ENCODE assay signal across 16 mouse cellular contexts in genomic region chr4:23994261-23994965, GRCm38 (mm10).
DNase-seq lines count a peak whose midpoint lies in the region; ATAC-seq and TF ChIP-seq lines count a peak whose summit lies in the region.
"Had no signal": no experiment of that assay in that cellular context is flagged by ENCODE, and none has a peak within 500 bp of the region (broad histone marks: within the 10 kb centered on the region; RNA-seq: fewer than 3 reads in every experiment).

No protein-coding gene starts in this region.

- H3K9ac ChIP-seq in neural tube, embryonic 11.5 days (ENCODE audit: low read length), result no peak overlapping the region
- no peak overlapping the region for H3K9ac ChIP-seq in neural tube, embryonic 15.5 days (replicated peaks)
- no peak overlapping the region for H3K9ac ChIP-seq in forebrain, postnatal 0 days
- H3K9ac ChIP-seq: embryonic facial prominence, embryonic 15.5 days; heart, embryonic 15.5 days; liver, embryonic 15.5 days had no signal

- no peak overlapping the region for H3K4me2 ChIP-seq in neural tube, embryonic 11.5 days (ENCODE audit: low read depth)
- no peak overlapping the region for H3K4me2 ChIP-seq in neural tube, embryonic 15.5 days
- H3K4me2 ChIP-seq in forebrain, postnatal 0 days (ENCODE audit: low read depth), result no peak overlapping the region
- H3K4me2 ChIP-seq: embryonic facial prominence, embryonic 15.5 days; heart, embryonic 15.5 days; liver, embryonic 15.5 days had no signal

- H3K36me3 ChIP-seq in neural tube, embryonic 11.5 days (ENCODE audit: control insufficient read depth, insufficient read depth, low read length), result no peaks in the 10 kb centered on the region
- H3K36me3 ChIP-seq in neural tube, embryonic 15.5 days, result no peaks in the 10 kb centered on the region
- H3K36me3 ChIP-seq in forebrain, postnatal 0 days (ENCODE audit: insufficient read depth), result no peaks in the 10 kb centered on the region
- H3K36me3 ChIP-seq in midbrain, embryonic 10.5 days, result no peaks in the 10 kb centered on the region
- H3K36me3 ChIP-seq: embryonic facial prominence, embryonic 15.5 days; G1E; heart, embryonic 15.5 days; liver, embryonic 15.5 days had no signal

- no peak for TF ChIP-seq CTCF in forebrain, postnatal 0 days (IDR thresholded peaks at IDR 0.05; ENCODE audit: low read depth)

- no peaks in the 10 kb centered on the region for H3K9me3 ChIP-seq in neural tube, embryonic 11.5 days (ENCODE audit: control insufficient read depth, low read length)
- no peaks in the 10 kb centered on the region for H3K9me3 ChIP-seq in neural tube, embryonic 15.5 days (replicated peaks)
- no peaks in the 10 kb centered on the region for H3K9me3 ChIP-seq in forebrain, postnatal 0 days (ENCODE audit: low read length)
- no peaks in the 10 kb centered on the region for H3K9me3 ChIP-seq in midbrain, embryonic 10.5 days (replicated peaks)
- H3K9me3 ChIP-seq: embryonic facial prominence, embryonic 15.5 days; G1E; heart, embryonic 15.5 days; liver, embryonic 15.5 days had no signal

- 32% methylated on average over 4 of the region's 4 CpGs for WGBS in neural tube, embryonic 11.5 days
- 20% methylated on average over 4 of the region's 4 CpGs for WGBS in neural tube, embryonic 15.5 days
- 13% methylated on average over 4 of the region's 4 CpGs for WGBS in forebrain, postnatal 0 days
- 33% methylated on average over 4 of the region's 4 CpGs for WGBS in midbrain, embryonic 10.5 days

- peaks cover 6% of the 10 kb centered on the region for H3K4me1 ChIP-seq in neural tube, embryonic 11.5 days (ENCODE audit: control insufficient read depth, insufficient read depth, low read length)
- no peaks in the 10 kb centered on the region for H3K4me1 ChIP-seq in neural tube, embryonic 15.5 days
- no peaks in the 10 kb centered on the region for H3K4me1 ChIP-seq in forebrain, postnatal 0 days (ENCODE audit: insufficient read depth)
- H3K4me1 ChIP-seq in midbrain, embryonic 10.5 days, result peaks cover 29% of the 10 kb centered on the region
- H3K4me1 ChIP-seq: embryonic facial prominence, embryonic 15.5 days; heart, embryonic 15.5 days; liver, embryonic 15.5 days had no signal

- DNase-seq in neural tube, embryonic 11.5 days (ENCODE audit: low spot score), result peak; percentile 38
- DNase-seq in forebrain, postnatal 0 days, result peak; percentile 9
- DNase-seq in midbrain, embryonic 10.5 days (ENCODE audit: low spot score), result peak; percentile 26
- no peak for DNase-seq in adipocyte (ENCODE audit: low spot score)
- DNase-seq in gastrocnemius, postnatal 25 days, result no peak
- DNase-seq: cerebellum, adult 2 months; gastrocnemius, postnatal 10 days; lung, postnatal 36 days had no signal

- no peak overlapping the region for H3K27ac ChIP-seq in neural tube, embryonic 11.5 days (ENCODE audit: low read depth, low read length)
- H3K27ac ChIP-seq in neural tube, embryonic 15.5 days (replicated peaks), result no peak overlapping the region
- no peak overlapping the region for H3K27ac ChIP-seq in forebrain, postnatal 0 days (ENCODE audit: low read depth, low read length)
- peak overlapping the region; percentile 67 for H3K27ac ChIP-seq in midbrain, embryonic 10.5 days (replicated peaks)
- H3K27ac ChIP-seq: embryonic facial prominence, embryonic 15.5 days; heart, embryonic 15.5 days; kidney, postnatal 0 days; liver, embryonic 15.5 days had no signal

- H3K4me3 ChIP-seq in neural tube, embryonic 11.5 days (ENCODE audit: low read depth, low read length), result no peak overlapping the region
- H3K4me3 ChIP-seq in neural tube, embryonic 15.5 days (replicated peaks), result no peak overlapping the region
- H3K4me3 ChIP-seq in forebrain, postnatal 0 days (ENCODE audit: low read depth, low read length), result no peak overlapping the region
- no peak overlapping the region for H3K4me3 ChIP-seq in midbrain, embryonic 10.5 days
- H3K4me3 ChIP-seq: embryonic facial prominence, embryonic 15.5 days; heart, embryonic 15.5 days; liver, embryonic 15.5 days; myocyte had no signal

- no peaks in the 10 kb centered on the region for H3K27me3 ChIP-seq in neural tube, embryonic 11.5 days (ENCODE audit: control insufficient read depth, insufficient read depth, low read length)
- H3K27me3 ChIP-seq in neural tube, embryonic 15.5 days (replicated peaks), result no peaks in the 10 kb centered on the region
- no peaks in the 10 kb centered on the region for H3K27me3 ChIP-seq in forebrain, postnatal 0 days (ENCODE audit: insufficient read depth, low read length)
- no peaks in the 10 kb centered on the region for H3K27me3 ChIP-seq in midbrain, embryonic 10.5 days (ENCODE audit: low read depth, poor library complexity, severe bottlenecking)
- H3K27me3 ChIP-seq: embryonic facial prominence, embryonic 15.5 days; heart, embryonic 15.5 days; liver, embryonic 15.5 days had no signal

- peak; percentile 85 for ATAC-seq in neural tube, embryonic 11.5 days (ENCODE audit: insufficient read depth, low FRiP score, low TSS enrichment)
- no peak for ATAC-seq in neural tube, embryonic 15.5 days (ENCODE audit: low FRiP score)
- ATAC-seq in forebrain, postnatal 0 days, result peak; percentile 29; the same call in 1 of the 2 replicates
- no peak for ATAC-seq in frontal cortex, adult (ENCODE audit: low TSS enrichment)

Comparison
In these comparisons a context has a peak if more than half of its experiments do, and no peak if none do; other contexts are left out.
1. ATAC-seq: peak in neural tube, embryonic 11.5 days (single experiment) and forebrain, postnatal 0 days (single experiment); none in neural tube, embryonic 15.5 days (single experiment) and frontal cortex, adult (single experiment).
2. DNase-seq: peak in neural tube, embryonic 11.5 days (single experiment), forebrain, postnatal 0 days (single experiment) and midbrain, embryonic 10.5 days (single experiment); none in adipocyte (single experiment) and gastrocnemius, postnatal 25 days (single experiment).